Mouse (Mus musculus) brain, adult 2 months (tissue): ENCODE measurements around the gene Ppp4c.

Experiments used
- DNase-seq: peaks from one replicate; pipeline ENCODE4 v3.0.0; 2011; ENCODE audit warnings: low read depth, low spot score

The Ppp4c gene

GRCm38 (mm10) chr7:126802134-126802889, 10.0 kb upstream of the Ppp4c start:
- DNase-seq: no peak

- DNase-seq: no peak
These were observed 8.7 kb upstream of the Ppp4c start for GRCm38 (mm10) chr7:126801057-126801422.

GRCm38 (mm10) chr7:126800269-126801056, 8.2 kb upstream of the Ppp4c start:
- no peak for DNase-seq

GRCm38 (mm10) chr7:126799468-126800268, 7.4 kb upstream of the Ppp4c start:
- DNase-seq: peak; percentile 80

GRCm38 (mm10) chr7:126799050-126799467, 6.8 kb upstream of the Ppp4c start:
- DNase-seq: peak; percentile 100

- DNase-seq: peak; percentile 40
These were observed 6.1 kb upstream of the Ppp4c start for GRCm38 (mm10) chr7:126798127-126799049.

GRCm38 (mm10) chr7:126797411-126798126, 5.3 kb upstream of the Ppp4c start, which contains the start of gene Fam57b:
Gene Fam57b (plus strand): TSS chr7:126797668.
- peak; percentile 71 for DNase-seq

GRCm38 (mm10) chr7:126796350-126796932, 4.1 kb upstream of the Ppp4c start:
- peak; percentile 85 for DNase-seq

- DNase-seq: no peak
These were observed 3.4 kb upstream of the Ppp4c start for GRCm38 (mm10) chr7:126795387-126796317.

- no peak for DNase-seq
These were observed 1.9 kb upstream of the Ppp4c start for GRCm38 (mm10) chr7:126794271-126794605.

GRCm38 (mm10) chr7:126793456-126794270, 1.4 kb upstream of the Ppp4c start:
- no peak for DNase-seq

- DNase-seq: no peak
These were observed 586 bp upstream of the Ppp4c start for GRCm38 (mm10) chr7:126792721-126793443.

- no peak for DNase-seq
These were observed 3.2 kb downstream of the Ppp4c start for GRCm38 (mm10) chr7:126789141-126789540.

GRCm38 (mm10) chr7:126786142-126786541, 6.2 kb downstream of the Ppp4c start:
- DNase-seq: no peak

- no peak for DNase-seq
These were observed 7.2 kb downstream of the Ppp4c start for GRCm38 (mm10) chr7:126785056-126785455.

- DNase-seq: no peak
These were observed 7.8 kb downstream of the Ppp4c start for GRCm38 (mm10) chr7:126784469-126784868.

GRCm38 (mm10) chr7:126782693-126783092, 9.6 kb downstream of the Ppp4c start:
- DNase-seq: no peak
